Mouse (Mus musculus): ENCODE results near the gene Aacs. TPM values are rescaled to one million over a fixed set of nuclear protein-coding genes. Genes with fewer than 3 reads are reported as not detected.

Gene Aacs
- total RNA-seq, 1 experiment from 2014 or later: 9.0 TPM

GRCm38 (mm10) chr5:125460574-125460973 lies 15.0 kb upstream of the Aacs start:
- no peak for ATAC-seq (replicated peaks; ENCODE audit: insufficient number of reproducible peaks, low FRiP score, low TSS enrichment, poor library complexity, severe bottlenecking)

DNA sequence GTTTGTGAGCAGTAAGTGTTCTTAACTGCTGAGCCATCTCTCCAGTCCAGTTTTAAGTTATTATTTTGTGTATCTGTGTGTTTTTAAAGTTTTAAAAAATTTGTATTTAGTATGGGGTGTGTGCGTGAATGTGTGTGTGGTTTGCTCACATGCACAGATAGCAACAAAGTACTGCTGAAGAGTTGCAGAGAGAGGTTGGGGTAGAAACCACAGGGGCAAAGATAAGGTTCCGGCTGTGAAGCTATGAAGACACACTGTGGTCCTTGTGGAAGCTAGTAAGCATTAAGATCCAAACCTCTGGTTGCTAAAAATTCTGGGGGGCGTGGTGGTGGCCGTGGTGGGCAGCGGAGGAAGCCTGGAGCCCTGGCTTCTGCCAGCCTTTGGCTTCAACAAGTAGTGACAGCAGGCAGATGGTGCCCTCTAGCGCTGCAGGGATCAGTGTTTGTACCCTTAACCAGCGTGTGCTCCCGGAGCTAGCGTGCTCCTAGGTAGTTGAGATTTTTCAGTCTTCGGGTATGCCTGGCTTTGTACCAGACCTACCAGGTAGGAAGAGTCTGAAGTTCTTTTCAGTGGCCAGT lies 13.7 kb upstream of the Aacs start:
- 0 out of 2 replicates have a peak, but pooled peaks have one; percentile 16 for ATAC-seq (replicated peaks; ENCODE audit: insufficient number of reproducible peaks, low FRiP score, low TSS enrichment, poor library complexity, severe bottlenecking)

DNA sequence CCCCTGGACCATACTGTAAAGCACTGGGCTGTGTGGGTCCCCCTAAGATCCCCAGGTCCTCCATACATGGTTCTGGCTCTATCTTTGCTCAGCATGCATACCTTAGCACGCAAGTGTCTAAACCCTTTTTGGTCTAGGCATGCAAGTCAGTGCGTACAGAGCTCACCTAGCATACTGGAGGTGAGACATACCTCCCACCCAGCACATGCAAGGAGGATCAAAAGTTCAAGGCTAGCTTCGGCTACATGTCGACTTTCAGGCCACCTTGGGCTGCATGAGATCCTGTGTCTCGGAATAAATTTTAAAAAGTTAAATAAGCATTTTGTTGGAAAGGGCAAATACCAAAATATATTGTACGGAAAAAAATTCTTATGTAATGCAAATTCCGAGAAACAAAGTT lies 10.4 kb upstream of the Aacs start:
- ATAC-seq (replicated peaks; ENCODE audit: insufficient number of reproducible peaks, low FRiP score, low TSS enrichment, poor library complexity, severe bottlenecking): no peak

DNA sequence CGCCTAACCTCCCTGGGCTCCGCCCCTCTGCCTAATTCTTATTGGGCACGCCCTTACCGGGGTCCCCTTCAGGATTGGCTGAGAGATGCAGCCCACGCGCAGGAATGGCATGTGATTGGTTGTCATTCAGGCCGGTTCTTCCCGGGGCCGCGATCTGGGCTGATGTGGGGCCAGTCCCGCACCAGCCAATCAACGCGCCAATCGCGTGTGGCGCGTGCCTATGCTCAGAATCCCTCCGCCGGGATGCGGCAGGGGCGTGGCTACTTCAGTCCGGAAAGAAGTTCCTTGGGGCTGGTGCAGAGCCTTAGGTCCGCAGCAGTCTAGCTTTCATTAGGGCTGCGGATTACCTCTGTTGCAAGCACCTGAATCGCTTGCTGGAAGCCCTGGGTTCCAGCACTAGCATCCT lies 9.9 kb upstream of the Aacs start:
- peak; percentile 100 for ATAC-seq (replicated peaks; ENCODE audit: insufficient number of reproducible peaks, low FRiP score, low TSS enrichment, poor library complexity, severe bottlenecking)

- no peak for ATAC-seq (replicated peaks; ENCODE audit: insufficient number of reproducible peaks, low FRiP score, low TSS enrichment, poor library complexity, severe bottlenecking)
These were observed 9.1 kb upstream of the Aacs start for GRCm38 (mm10) chr5:125466483-125466882.

- ATAC-seq (replicated peaks; ENCODE audit: insufficient number of reproducible peaks, low FRiP score, low TSS enrichment, poor library complexity, severe bottlenecking): no peak
These were observed 8.4 kb upstream of the Aacs start for GRCm38 (mm10) chr5:125467261-125467660.

DNA sequence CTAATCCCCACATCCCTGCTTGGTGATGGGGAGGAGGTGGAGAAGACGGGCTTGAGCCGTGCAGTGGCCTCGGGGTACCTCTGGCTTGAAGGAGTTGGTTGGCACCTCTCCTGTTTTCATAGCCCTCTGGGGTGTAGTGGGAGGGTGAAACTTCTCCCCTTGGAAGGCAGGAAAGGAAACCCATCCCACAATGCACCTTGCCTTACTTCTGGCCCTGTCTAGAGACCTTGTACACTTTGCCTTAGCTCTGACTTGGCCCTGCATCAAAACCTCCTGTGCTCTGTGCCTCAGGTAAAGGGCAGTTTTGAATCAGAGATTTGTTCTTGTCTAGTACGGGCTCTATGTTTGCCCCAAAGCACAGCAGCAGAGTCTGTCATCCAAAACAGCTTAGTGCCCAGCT lies 4.9 kb upstream of the Aacs start:
- ATAC-seq (replicated peaks; ENCODE audit: insufficient number of reproducible peaks, low FRiP score, low TSS enrichment, poor library complexity, severe bottlenecking): no peak

- no peak for ATAC-seq (replicated peaks; ENCODE audit: insufficient number of reproducible peaks, low FRiP score, low TSS enrichment, poor library complexity, severe bottlenecking)
These were observed 2.7 kb upstream of the Aacs start for GRCm38 (mm10) chr5:125472796-125473475.

DNA sequence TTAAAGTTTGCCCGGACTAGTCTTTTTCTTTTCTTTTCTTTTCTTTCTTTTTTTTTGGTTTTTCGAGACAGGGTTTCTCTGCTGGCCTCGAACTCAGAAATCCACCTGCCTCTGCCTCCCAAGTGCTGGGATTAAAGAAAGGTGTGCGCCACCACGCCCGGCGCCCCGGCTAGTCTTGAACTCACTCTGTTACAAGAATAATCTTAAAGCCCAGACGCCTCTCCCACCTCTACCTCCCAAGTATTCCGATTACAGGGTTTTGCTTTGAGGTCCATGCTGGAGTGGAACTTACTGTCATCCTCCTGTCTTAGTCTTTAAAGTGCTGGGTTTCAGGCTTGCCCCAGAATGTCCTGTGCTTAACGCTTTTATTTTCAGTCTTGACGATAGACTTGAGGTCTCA lies 584 bp upstream of the Aacs start:
- no peak for ATAC-seq (replicated peaks; ENCODE audit: insufficient number of reproducible peaks, low FRiP score, low TSS enrichment, poor library complexity, severe bottlenecking)

DNA sequence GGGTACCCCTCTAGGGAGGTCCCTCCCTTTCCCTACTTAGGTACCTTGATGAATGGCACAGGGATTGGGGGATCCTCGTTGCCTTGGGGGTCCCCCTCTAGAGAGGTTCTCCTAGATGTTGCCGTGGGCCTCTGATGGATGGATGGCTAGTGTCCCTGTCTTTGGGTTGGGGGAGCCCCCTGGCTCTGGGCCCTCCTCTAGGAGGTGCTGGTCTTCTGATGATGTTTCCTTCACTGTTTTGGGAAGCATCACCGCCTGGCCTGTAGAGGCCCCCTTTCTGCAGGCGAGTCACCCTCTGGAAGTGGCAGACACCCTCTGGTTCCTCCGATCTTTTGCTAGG lies 642 bp downstream of the Aacs start:
- ATAC-seq (replicated peaks; ENCODE audit: insufficient number of reproducible peaks, low FRiP score, low TSS enrichment, poor library complexity, severe bottlenecking): peak; percentile 3; the same call in 1 of the 2 replicates

DNA sequence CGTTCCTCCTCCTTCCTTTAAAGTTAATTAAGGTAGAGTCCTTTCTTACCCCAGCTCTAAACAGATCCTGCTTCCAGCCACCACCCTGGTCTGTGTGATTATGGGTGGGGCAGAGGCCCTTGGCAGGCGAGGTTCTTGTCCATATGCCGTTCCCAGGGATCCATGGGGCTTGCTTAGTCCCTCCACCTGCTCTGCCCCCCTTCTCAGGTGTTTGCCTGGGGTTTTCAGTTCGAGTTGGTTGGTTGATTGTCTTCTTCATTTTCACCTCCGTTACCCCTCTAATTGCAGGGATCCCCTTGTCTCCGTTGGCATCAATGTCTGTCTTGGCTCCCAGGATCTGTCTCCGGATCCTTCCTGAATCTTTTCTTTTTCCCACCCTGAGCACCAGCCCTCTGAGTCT lies 1.2 kb downstream of the Aacs start:
- ATAC-seq (replicated peaks; ENCODE audit: insufficient number of reproducible peaks, low FRiP score, low TSS enrichment, poor library complexity, severe bottlenecking): no peak

GRCm38 (mm10) chr5:125477533-125477932 lies 1.9 kb downstream of the Aacs start:
- ATAC-seq (replicated peaks; ENCODE audit: insufficient number of reproducible peaks, low FRiP score, low TSS enrichment, poor library complexity, severe bottlenecking): no peak

DNA sequence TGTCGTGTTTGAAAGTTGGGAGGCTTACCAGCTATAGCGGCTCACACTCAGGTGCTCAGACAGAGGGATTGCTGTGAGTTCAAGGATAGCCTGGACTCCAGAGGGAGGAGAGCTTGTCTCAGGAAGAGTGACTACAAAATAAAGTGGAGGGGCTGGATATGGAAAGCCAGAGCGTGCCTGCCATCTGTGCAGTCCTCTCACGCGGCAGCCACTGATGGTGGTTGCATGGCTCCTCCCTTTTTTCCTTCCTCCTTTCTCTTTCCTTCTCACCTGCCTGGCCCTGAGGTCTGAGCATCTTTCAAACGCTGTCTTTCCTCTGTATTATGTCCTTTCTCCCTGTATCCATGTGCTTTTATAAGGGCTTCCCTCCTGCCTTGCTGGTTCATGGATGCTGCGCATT lies 2.4 kb downstream of the Aacs start:
- no peak for ATAC-seq (replicated peaks; ENCODE audit: insufficient number of reproducible peaks, low FRiP score, low TSS enrichment, poor library complexity, severe bottlenecking)

- no peak for ATAC-seq (replicated peaks; ENCODE audit: insufficient number of reproducible peaks, low FRiP score, low TSS enrichment, poor library complexity, severe bottlenecking)
These were observed 3.8 kb downstream of the Aacs start for GRCm38 (mm10) chr5:125479376-125479775.

DNA sequence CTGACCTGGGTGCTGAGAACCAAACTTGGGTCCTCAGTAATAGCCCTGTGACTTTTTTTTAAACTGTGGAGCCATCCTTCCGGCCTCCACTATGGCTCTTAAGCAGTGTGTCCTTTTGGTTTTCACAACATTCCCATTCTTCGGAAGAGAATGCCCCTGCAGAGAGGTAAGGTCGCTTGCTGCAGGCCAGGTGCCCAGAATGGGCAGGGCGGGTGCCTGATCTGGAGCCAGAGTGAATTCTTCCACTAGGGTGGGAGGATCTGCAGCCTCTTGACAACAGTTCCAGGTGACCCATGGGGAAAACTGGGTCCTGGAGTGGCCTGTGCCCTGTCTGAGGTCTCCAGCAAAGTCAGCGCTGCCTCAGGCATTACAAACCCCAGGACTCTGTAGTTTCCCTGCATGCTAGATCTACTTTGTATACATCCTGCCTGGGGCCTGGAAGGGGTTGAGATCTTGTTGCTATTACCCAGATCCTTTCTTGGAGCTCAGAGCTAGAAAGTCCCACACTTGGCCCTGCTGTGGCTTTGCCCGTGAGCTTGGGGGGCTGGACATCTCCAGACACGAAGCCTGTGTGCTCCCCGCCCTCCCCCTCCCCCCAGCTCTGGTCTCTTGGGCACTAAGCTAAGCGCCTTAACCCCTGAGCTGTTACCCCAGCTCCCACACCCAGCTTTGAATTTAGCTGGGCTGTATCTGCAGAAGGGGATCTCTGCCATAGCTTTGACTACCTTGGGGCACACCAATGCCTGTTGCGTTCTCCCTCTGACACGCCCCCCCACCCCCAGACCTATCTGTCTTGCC lies 5.0 kb downstream of the Aacs start:
- no peak for ATAC-seq (replicated peaks; ENCODE audit: insufficient number of reproducible peaks, low FRiP score, low TSS enrichment, poor library complexity, severe bottlenecking)

GRCm38 (mm10) chr5:125482474-125482873 lies 6.9 kb downstream of the Aacs start:
- no peak for ATAC-seq (replicated peaks; ENCODE audit: insufficient number of reproducible peaks, low FRiP score, low TSS enrichment, poor library complexity, severe bottlenecking)

GRCm38 (mm10) chr5:125483712-125484611 lies 8.3 kb downstream of the Aacs start:
- peak; percentile 40 for ATAC-seq (replicated peaks; ENCODE audit: insufficient number of reproducible peaks, low FRiP score, low TSS enrichment, poor library complexity, severe bottlenecking)

GRCm38 (mm10) chr5:125485031-125485778 lies 9.6 kb downstream of the Aacs start:
- ATAC-seq (replicated peaks; ENCODE audit: insufficient number of reproducible peaks, low FRiP score, low TSS enrichment, poor library complexity, severe bottlenecking): no peak

Data from monocyte, adult 5-6 weeks (primary cell).